Mouse (Mus musculus): ENCODE data around the gene Uts2b.

Gene Uts2b

DNA sequence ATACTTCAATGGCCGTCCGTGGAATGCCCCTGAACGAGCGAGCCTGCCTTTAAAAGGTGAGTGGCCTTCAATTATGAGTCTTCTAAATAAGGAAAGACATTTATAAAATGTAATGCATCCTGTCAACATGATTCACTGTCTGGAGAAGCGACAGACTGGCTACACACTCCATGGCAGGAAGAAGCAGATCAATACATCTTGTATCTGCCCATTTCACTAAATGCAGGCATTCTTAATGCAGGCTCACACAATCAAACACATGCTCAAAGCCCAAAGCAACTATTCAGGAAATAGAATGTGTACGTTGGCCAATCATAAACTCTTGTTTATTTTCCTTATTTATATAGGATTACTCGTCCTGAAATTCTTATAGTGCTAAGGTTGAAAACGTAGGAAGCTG is at the start of gene Uts2b:
TSS of gene Uts2b (minus strand) at position 49 of the 400 bp plus-strand sequence.
- no peak for DNase-seq (ENCODE audit: low read depth)

- no peak for DNase-seq (ENCODE audit: low read depth)
Observed at GRCm38 (mm10) chr16:27417632-27418031, 47.6 kb upstream of the Uts2b start.

DNA sequence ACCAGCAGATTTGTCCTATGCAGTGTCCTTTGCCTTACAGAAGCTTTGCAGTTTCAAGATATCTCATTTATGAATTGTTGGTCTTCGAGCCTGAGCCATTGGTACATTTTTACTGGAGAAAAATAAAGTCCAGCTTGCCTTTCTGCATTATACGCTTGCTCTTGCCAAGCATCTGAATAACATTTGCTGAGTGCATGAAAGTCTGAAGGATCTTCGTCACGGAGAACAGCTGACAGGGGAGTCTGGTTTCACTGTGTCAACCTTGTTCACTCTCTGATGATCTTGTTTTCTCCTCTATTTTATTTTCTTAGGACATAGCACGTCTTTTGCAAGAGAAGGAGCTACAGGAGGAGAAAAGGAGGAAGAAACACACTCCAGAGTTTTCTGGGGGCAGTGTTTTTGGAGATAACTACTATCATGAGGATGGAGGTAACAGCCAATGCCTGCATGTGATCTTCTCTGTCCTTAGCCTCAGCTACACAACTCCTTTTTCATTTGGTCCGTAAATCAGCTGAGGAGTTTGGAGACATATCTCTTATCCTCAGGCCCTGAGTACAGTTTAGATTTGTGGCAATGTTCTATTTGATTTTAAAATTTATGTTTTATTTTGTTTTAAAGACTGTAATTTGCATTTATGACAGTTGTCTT is 47.0 kb upstream of the Uts2b start:
- DNase-seq (ENCODE audit: low read depth) = no peak

DNA sequence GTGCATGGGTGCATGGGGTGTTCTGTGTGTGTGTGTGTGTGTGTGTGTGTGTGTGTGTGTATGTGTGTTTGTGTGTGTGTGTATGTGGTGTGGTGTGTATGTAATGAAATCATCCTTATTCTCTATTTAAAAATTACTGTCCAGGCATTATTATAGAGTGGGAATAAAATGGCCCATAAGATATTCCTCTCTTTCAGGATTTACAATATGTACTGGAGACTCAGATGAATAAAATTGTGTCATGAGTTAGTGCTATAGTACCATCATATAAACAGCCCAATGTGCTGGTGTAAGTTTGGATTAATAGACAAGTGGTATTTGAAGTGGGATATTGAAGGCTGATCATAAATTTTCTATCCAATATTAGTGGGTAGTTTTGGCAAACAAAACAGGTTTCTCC is 34.1 kb upstream of the Uts2b start:
- no peak for DNase-seq (ENCODE audit: low read depth)

DNA sequence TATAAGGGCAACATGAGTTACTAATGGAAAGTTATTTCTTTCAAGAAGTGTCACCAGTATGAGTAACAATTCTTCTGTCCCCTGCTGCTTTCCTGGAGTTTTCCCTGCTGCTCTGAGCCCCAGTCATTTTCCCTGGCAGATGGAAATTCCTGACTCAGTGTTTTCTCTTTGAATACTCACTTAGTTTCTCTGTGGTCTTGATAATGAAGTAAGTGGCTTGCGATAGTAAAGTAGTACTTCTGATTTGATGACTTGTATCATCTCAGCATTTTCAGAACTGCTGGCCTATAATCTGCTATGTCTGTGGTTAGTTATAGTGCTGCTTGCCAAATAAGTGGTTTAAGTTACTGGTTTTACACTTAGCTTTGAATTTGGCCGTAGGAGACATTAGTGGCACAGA is 31.5 kb upstream of the Uts2b start:
- DNase-seq (ENCODE audit: low read depth) = no peak

- no peak for DNase-seq (ENCODE audit: low read depth)
Observed at GRCm38 (mm10) chr16:27399719-27400253, 29.7 kb upstream of the Uts2b start.

- no peak for DNase-seq (ENCODE audit: low read depth)
Observed at GRCm38 (mm10) chr16:27399026-27399718, 29.1 kb upstream of the Uts2b start.

DNA sequence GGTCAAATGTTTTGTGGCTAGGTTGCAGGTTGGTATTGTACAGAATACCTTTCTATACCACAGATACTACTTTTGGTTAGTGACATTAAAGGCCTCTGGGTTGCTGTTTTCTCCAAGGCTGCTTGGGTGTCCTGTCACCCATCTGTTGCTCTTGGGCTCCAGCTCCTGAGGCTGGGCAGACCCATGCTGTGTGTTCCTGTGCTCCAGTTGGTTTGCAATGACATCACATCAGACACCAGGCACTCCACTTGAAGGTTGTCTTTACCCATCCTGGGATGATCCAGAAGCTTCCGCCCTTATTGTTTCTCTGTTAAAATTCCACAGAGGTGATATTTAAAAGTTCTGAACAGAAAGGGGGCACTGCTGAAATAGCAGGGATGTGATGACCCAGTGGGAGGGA is 26.9 kb upstream of the Uts2b start:
- no peak for DNase-seq (ENCODE audit: low read depth)

GRCm38 (mm10) chr16:27395251-27396037 is 25.4 kb upstream of the Uts2b start:
- no peak for DNase-seq (ENCODE audit: low read depth)

DNA sequence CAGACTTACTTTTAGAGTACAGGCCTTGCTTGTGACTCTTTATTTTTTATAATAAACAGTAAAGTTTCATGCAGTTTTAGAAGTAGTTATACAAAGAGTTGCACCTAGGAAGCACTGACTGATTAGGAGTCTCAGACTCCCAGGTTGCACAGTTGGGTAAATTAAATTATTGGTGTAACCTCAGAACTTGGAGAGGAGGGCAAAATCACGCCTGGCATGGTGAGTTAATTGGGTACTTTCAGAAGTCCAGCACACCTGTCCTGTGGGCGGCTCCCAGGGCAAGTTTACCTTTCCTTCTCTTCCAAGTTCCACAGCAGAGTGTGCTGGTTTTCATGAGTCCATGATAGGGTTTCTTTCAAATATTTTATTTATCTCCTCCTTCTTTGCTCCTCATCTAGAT is 21.8 kb upstream of the Uts2b start:
- DNase-seq (ENCODE audit: low read depth) = no peak

GRCm38 (mm10) chr16:27390306-27390705 is 20.3 kb upstream of the Uts2b start:
- DNase-seq (ENCODE audit: low read depth) = no peak

DNA sequence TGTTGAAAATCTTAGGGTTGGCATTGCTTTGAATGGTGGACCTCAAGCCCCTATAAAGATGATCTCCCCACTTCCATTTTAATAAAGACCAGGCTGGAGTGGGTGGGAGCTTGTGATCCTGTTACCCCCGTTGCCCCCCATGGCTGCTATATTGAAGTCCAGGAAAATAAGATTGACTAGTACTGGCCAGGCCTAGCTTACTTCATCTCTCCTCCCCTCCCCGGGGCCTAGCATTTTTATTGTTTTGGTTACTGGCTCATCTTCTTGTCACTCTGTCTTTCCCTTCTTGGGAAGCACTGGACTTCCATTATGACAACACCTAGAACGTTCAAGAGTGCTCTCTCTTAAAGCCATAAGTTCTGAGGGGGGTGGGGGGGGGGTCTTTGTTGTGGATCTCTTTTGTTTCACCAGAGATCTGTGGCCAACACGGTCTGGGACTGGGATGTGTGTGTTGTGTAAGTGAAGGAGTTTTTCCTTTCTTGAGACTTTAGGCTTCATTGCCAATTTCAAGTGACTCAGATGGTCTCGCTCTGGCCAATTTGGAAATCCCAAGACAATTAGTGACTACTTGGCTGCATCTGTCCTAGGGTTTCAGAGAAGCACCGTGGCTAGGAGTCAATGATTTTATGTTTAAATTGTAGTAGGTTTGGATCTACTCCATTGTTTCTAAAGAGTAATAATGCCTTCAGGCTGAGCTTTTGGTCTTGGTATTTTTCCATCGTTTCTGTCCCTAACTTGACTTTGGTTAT is 19.7 kb upstream of the Uts2b start:
- no peak for DNase-seq (ENCODE audit: low read depth)

DNA sequence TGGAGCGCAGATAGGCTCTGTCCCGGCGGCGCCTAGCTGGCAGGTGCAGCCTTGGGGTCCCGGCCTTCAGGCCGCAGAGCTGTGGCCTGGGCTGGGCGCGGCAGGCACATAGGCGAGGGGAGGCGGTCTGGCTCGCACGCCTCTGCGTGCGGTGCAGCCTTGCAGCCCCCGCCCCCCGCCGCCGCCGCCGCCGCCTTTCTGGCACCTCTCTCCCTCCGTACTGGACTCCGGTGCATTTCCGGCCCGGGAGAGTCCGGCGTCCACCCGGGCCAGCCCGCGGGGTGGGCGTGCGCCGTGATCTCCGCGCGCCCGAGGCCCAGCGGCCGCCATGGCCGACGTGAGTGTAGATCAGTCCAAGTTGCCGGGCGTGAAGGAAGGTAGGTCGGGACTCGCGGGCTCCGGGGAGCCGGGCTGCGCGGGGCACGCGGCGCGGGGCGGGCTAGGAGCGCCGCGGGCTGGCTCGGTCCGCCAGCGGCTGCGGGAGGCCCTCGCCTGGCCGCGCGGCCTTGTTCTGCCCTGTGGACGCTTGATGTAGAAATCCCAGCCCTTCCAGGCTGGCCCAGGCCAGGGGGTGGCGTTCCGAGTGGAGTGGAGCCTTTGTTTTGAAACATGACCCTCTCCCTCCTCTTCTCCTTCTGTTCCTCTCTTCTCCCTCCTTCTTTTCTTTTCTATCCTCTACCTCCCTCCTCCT is 18.9 kb upstream of the Uts2b start, which contains the start of gene Ccdc50:
TSS of gene Ccdc50 (plus strand) at position 109 of the 691 bp plus-strand sequence.
- no peak for DNase-seq (ENCODE audit: low read depth)

GRCm38 (mm10) chr16:27387634-27388611 is 17.9 kb upstream of the Uts2b start:
- no peak for DNase-seq (ENCODE audit: low read depth)

GRCm38 (mm10) chr16:27386850-27387407 is 16.9 kb upstream of the Uts2b start:
- DNase-seq (ENCODE audit: low read depth) = no peak

DNA sequence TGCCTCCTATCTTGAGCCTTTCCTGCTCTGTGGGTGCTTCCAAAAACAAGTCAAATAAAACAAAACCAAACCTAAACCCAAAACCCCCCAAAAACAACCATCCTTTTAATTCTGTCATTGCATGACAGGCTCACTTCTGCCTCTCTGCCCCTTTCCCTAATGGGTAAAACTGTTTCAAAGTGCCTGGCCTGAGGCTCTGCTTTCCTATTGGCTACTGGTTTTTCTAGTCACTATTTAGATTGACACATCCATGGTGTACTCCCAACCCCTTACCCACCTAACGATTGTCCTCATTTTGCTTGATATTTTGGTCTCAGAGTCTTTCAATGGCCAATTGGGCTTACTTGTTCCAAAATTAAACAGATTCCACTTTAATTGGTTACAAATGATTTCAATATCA is 15.6 kb upstream of the Uts2b start:
- no peak for DNase-seq (ENCODE audit: low read depth)

- no peak for DNase-seq (ENCODE audit: low read depth)
Observed at GRCm38 (mm10) chr16:27384893-27385603, 15.0 kb upstream of the Uts2b start.

DNA sequence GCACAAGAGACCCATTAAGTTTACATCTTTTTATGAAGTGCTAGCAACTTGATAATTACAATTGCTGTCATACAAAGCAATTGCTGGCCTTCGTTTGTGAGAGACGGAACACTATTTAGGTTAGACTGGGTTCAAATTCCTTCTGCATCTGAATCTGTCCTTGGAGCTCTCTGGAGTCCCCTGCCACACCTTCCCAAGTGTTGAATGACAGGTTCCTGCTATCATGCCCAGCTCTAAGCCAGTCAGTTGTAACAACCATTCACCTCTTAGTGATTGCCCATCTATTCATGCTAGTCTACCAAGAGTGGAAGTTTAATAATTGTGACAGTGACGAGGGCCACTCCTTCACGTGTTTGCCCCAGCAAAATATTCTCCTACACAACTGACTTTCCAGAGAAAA is 12.2 kb upstream of the Uts2b start:
- DNase-seq (ENCODE audit: low read depth) = no peak

- DNase-seq (ENCODE audit: low read depth) = no peak
Observed at GRCm38 (mm10) chr16:27376556-27376955, 6.5 kb upstream of the Uts2b start.

Data from c-Kit-positive CD71-negative TER-119-negative erythroid progenitor cells, embryonic 14.5 days (primary cell).